Mouse (Mus musculus): Measurements from ENCODE around the gene Ttc23l.

DNA sequence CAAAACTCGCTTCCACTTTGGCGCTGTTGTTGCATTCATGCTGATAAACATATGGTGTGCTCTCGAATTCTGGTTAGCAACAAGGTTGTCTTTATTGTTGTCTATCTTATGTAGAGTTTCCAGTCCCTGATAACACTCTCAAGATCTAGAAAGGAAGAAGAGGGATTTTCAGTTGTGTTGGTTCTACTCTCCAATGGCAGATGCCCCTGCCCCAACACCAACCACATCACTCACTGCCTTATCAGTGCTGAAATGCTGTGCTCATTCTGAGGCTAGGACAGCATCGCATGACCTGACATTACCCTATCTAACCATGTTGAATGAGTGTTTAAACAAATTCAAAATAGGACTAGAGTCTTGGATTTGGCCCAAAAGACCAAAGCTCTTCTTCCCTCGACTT, 58.4 kb downstream of the Ttc23l start:
- TF ChIP-seq GATA1 (IDR thresholded peaks at IDR 0.05; ENCODE audit: low read length) (no peak), TAL1 (IDR thresholded peaks at IDR 0.05; ENCODE audit: low read length) (no peak)

All from erythroblast, embryonic 14.5 days (primary cell).